Mouse (Mus musculus): Measurements from ENCODE around the gene Pex5l.
A peak's percentile ranks its signal among the peaks of the same experiment; 100 is the strongest.

Pex5l gene

DNA sequence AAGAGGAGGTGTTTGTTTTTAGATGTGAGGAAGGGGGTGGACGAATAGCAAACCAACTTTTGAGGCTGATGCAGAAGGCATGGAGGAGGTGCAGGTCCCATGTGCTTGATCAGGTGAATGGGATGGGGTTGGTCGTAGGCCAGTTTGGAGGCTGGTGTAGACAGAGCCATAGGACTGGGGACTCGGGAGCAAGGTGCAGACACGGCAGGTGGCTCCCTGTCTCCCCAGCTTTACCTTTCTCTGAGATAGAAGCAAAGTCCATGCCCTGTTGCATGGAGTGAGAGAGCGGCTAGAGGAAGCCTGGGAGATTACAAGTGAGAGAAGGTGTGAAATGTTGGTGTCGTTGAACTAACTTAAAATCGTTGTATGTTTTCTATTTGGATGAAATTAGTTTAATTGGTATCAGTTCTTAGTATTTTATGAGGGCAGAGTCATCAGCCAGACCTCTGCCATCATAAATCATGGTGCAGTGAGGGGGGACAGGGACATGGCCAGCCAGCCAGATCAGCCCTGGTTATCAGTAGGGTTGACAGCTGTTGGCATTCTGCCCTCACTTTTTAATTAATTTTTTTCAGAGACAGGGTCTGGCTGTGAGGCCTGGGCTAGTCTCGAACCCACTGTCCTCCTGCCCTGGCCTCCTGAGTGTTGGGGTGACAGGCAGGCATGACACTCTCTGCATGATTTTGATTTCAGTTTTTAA, 203.1 kb downstream of the Pex5l start:
- no peak for DNase-seq (ENCODE audit: low read depth)

DNA sequence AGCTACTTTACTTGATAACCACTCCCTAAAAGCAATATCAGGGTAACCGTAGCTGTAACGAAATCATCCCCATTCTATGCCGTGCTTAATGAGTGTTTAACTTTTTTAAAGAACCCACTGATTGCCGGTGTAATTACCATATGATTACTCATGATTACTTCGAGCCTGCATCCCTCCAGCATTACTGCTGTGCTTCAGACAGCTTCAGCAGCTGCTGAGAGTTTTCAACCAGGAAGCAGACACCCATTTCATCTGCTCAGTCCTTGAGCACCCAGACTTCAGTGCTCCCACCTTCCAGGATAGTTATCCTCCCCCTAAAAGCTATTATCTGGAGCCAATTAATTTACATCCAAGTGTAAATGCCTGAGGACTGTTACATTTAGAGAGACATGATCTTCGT, 218.9 kb downstream of the Pex5l start:
- no peak for DNase-seq (ENCODE audit: low read depth)

DNA sequence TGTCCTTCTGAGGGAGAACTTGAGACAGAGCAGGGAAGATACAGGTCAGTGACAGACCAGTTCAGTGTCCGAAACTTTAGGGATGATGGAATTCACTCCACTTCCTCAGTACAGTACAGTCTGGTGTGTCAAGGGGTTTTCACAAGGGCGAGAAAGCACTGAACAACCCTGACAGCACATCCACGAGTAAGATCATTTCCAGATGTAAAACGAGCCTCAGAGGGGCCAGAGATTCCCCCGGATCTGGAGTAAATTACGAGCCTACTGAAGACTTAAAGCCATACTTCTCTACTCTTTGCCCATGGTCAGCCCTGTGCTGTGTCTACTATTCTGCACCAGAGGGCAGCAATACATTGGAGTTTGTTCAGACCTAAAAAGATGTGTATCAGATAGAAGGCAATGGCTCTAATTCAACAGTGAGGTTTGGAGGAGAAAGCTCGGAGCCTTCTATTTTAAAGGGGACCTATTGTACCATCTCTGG, 232.9 kb downstream of the Pex5l start:
- DNase-seq (ENCODE audit: low read depth), result peak; percentile 65

DNA sequence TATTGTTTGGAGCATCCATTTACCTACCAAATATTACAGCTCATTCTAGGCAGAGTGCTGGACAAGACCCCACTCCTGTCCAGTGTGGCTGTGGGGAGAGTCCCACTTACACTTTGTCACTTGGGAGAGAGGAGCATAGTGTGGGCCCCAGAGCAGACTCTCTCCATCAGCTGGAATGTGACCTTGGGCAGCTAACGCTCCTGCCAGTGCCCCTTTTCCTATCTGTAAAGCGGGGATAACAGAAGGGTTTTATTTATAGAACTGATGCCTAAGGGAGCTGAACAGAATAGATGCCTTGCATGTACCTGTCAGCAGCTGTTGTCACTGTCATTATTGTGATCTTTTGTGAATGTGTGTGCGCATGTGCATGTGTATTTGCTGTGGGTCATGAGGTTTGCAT, 234.6 kb downstream of the Pex5l start:
- no peak for DNase-seq (ENCODE audit: low read depth)

DNA sequence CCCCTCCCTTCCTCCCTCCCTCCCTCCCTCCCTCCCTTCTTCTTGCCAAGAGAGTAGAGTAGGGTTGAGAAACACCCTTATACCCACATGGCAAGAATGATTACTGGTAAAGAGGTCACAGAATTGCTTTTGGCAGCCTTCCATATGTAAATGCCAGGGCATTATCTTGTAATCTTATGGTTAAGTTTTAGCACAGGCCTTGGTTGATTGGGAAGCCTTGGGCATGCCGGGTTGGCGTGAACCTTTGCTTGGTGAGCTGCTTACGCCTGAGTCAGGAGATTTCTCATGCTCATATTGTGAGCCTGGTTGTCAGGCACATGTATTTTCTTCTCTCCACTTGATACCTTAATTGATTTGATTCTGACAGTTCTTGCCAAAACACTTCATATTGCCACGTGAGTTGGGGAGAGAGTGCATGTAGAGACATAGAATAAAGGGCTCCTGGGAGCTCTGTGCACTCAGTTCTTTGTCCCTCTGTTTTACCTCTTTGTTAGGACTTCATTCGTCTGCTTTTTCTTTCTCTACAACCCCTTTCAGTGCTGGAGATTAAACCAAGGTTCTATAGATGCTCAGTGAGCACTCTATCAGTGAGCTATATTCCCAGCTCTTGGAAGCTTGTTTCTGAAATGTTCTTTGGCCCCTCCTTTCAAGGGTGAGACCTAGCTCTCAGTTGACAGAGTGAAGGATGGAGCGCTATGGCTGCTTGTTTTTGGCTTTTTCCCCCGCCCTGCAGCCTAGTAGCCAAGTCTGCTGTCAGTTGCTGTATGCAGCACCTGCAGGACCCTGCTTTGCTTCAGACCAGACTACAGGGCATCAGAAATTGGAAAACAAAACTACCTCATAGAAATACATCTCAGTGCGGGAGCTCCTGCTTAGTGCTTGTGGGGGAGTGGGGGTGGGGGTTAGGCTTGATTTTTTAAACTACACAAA, 236.9 kb downstream of the Pex5l start:
- DNase-seq (ENCODE audit: low read depth), result peak; percentile 19

DNA sequence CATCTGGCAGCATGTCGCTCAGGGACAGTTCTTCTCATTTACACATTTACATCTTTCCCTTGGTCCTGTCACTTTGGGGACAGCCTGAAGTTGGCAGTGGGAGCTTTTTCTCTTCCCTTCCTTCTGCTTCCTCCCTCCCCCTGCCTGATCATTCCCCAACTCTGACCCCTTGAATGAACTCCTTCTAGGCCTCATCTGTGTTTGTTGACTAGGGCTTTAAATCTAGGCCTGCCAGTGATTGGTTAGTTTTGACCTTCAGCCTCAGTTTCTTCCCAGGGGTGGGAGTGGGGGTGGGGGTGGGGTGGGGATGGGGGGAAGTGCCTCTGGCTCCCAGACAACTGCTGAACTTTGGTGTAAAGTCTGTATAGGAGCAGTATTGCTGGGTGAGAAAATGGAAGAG, 238.4 kb downstream of the Pex5l start:
- no peak for DNase-seq (ENCODE audit: low read depth)

DNA sequence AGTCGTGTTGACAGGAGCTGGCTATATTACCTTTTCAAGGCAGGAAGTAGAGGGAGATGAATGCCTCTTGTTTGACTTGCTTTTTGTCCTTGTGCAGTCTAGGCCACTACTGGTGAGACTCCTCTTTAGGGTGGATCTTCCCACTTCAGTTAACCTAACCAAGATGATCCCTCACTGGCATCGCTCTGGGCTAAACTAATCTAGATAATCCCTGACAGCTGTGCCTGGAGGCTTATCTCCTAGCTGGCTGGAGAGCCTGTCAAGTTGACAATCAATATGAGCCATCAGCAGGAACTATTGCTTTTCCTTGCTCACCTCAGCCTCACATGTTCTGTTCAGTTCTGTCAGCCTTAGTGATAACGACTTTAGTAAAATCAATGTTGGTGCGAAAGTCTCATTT, 239.6 kb downstream of the Pex5l start:
- DNase-seq (ENCODE audit: low read depth), result no peak
